Mouse (Mus musculus): ENCODE data around the gene Rtn4rl2.

Gene Rtn4rl2

GRCm38 (mm10) chr2:84884611-84885010 lies 1.9 kb downstream of the Rtn4rl2 start:
- DNase-seq = no peak

- no peak for DNase-seq
These were observed 2.6 kb downstream of the Rtn4rl2 start for GRCm38 (mm10) chr2:84883942-84884341.

GRCm38 (mm10) chr2:84883530-84883929 lies 3.0 kb downstream of the Rtn4rl2 start:
- DNase-seq = no peak

- no peak for DNase-seq
These were observed 3.4 kb downstream of the Rtn4rl2 start for GRCm38 (mm10) chr2:84883084-84883483.

GRCm38 (mm10) chr2:84882606-84883005 lies 3.9 kb downstream of the Rtn4rl2 start:
- no peak for DNase-seq

GRCm38 (mm10) chr2:84880590-84880989 lies 5.9 kb downstream of the Rtn4rl2 start:
- no peak for DNase-seq

- DNase-seq = no peak
These were observed 10.7 kb downstream of the Rtn4rl2 start for GRCm38 (mm10) chr2:84875842-84876241.

- peak; percentile 70 to 71 for DNase-seq
These were observed 14.3 kb downstream of the Rtn4rl2 start for GRCm38 (mm10) chr2:84872105-84872716.

GRCm38 (mm10) chr2:84870623-84871160 lies 15.8 kb downstream of the Rtn4rl2 start:
- peak in 1 of 2 experiments; percentile 55 for DNase-seq

GRCm38 (mm10) chr2:84868977-84869376 lies 17.5 kb downstream of the Rtn4rl2 start:
- no peak for DNase-seq

- DNase-seq = peak; percentile 61 to 84
These were observed 18.0 kb downstream of the Rtn4rl2 start for GRCm38 (mm10) chr2:84868521-84868943.

- peak; percentile 56 to 73 for DNase-seq
These were observed 20.6 kb downstream of the Rtn4rl2 start for GRCm38 (mm10) chr2:84865616-84866571.

- DNase-seq = no peak
These were observed 24.3 kb downstream of the Rtn4rl2 start for GRCm38 (mm10) chr2:84862231-84862630.

- DNase-seq = no peak
These were observed 25.1 kb downstream of the Rtn4rl2 start for GRCm38 (mm10) chr2:84861430-84861829.

- DNase-seq = no peak
These were observed 26.3 kb downstream of the Rtn4rl2 start for GRCm38 (mm10) chr2:84859991-84860780.

GRCm38 (mm10) chr2:84858551-84858950 lies 28.0 kb downstream of the Rtn4rl2 start:
- DNase-seq = no peak

GRCm38 (mm10) chr2:84855732-84856131 lies 30.8 kb downstream of the Rtn4rl2 start:
- peak; percentile 31 to 60 for DNase-seq

- DNase-seq = no peak
These were observed 35.1 kb downstream of the Rtn4rl2 start for GRCm38 (mm10) chr2:84851130-84852040.

- no peak for DNase-seq
These were observed 35.9 kb downstream of the Rtn4rl2 start for GRCm38 (mm10) chr2:84850407-84851129.

GRCm38 (mm10) chr2:84845226-84845625 lies 41.3 kb downstream of the Rtn4rl2 start:
- DNase-seq = no peak

GRCm38 (mm10) chr2:84843654-84844053 lies 42.9 kb downstream of the Rtn4rl2 start:
- no peak for DNase-seq
